Mouse (Mus musculus) lung, embryonic 15.5 days (tissue): ENCODE data around the gene Rhot1. TPM values are rescaled to one million over a fixed set of nuclear protein-coding genes. Genes with fewer than 3 reads are reported as not detected.
"Not testable (repeated sequence)": the region's sequence is repeated elsewhere in the genome, so short reads cannot be mapped to it uniquely, and the experiment has no call there.

Experiments
- ATAC-seq: fragments of 200-750 bp; cut with Nextera tagmentation; 2 replicates; pipeline ENCODE4 v1.8.0; 2017; ENCODE audit warnings: moderate number of reproducible peaks, borderline replicate concordance; ENCODE audit not compliant: low FRiP score, low TSS enrichment; ENCODE audit errors: extremely low read depth
- H3K27ac ChIP-seq: fragments of 300-500 bp; sonication (generic); 2 replicates; pipeline ENCODE4 v1.5.1; 2015; ENCODE audit warnings: moderate library complexity, mild to moderate bottlenecking, inconsistent platforms
- H3K27me3 ChIP-seq: fragments of 300-500 bp; sonication (generic); 2 replicates; pipeline ENCODE4 v1.6.1; 2015; ENCODE audit warnings: inconsistent platforms
- H3K36me3 ChIP-seq: fragments of 300-500 bp; sonication (generic); 2 replicates; pipeline ENCODE4 v1.6.1; 2015; ENCODE audit warnings: inconsistent platforms
- H3K4me1 ChIP-seq: fragments of 300-500 bp; sonication (generic); 2 replicates; pipeline ENCODE4 v1.6.1; 2015; ENCODE audit warnings: inconsistent platforms
- H3K4me2 ChIP-seq: fragments of 300-500 bp; sonication (generic); 2 replicates; pipeline ENCODE4 v1.6.1; 2015; ENCODE audit warnings: inconsistent platforms, mild to moderate bottlenecking, moderate library complexity
- H3K4me3 ChIP-seq: fragments of 300-500 bp; sonication (generic); 2 replicates; pipeline ENCODE4 v1.5.1; 2015; ENCODE audit warnings: mild to moderate bottlenecking, inconsistent platforms
- H3K9ac ChIP-seq: fragments of 300-500 bp; sonication (generic); 2 replicates; pipeline ENCODE4 v1.6.1; 2015; ENCODE audit warnings: inconsistent platforms
- H3K9me3 ChIP-seq: fragments of 300-500 bp; sonication (generic); 2 replicates; pipeline ENCODE4 v1.6.1; 2016; ENCODE audit warnings: inconsistent platforms
- WGBS: fragments of 180-500 bp; shearing (Covaris S2); methylation state at CpG from one replicate; pipeline ENCODE4 v1.1.7; 2015; 5-methylcytosine and 5-hydroxymethylcytosine counted together
- polyA plus RNA-seq: library from polyadenylated mRNA; unstranded; fragments of >200 nt; fragmentation: Nextera tagmentation; extraction: Ambion mirVana; gene quantifications from 2 replicates; pipeline ENCODE4 v1.2.1, GENCODE M21; 2015

Gene Rhot1
- polyA plus RNA-seq, 1 experiment from 2014 or later, result 51.6 TPM

DNA sequence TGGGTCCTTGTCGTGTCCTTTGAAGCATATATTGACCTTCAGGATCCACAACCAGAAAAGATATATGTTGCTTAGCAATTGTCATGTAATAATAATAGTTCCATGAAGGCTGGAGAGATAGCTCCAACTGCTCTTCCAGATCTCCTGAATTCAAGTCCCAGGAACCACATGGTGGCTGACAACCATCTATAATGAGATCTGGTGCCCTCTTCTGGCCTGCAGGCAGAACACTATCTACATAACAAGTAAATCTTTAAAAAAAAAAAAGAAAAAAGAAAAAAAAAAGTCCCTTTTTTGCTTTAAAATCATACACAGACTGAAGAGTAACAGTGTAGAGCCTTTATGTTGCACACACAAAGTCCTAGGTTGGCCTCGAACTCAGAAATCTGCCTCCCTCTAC is 9.0 kb upstream of the Rhot1 start:
- ATAC-seq, result no peak
- H3K4me3 ChIP-seq, result no peak overlapping the region
- WGBS, result 98% methylated on average over 2 of the region's 2 CpGs
- H3K27ac ChIP-seq, result no peak overlapping the region
- H3K9ac ChIP-seq, result no peak overlapping the region
- no peaks in the 10 kb centered on the region for H3K4me1 ChIP-seq
- H3K36me3 ChIP-seq, result peaks cover 2% of the 10 kb centered on the region; the same call in 1 of the 2 replicates
- H3K4me2 ChIP-seq, result no peak overlapping the region
- no peaks in the 10 kb centered on the region for H3K27me3 ChIP-seq
- no peaks in the 10 kb centered on the region for H3K9me3 ChIP-seq

DNA sequence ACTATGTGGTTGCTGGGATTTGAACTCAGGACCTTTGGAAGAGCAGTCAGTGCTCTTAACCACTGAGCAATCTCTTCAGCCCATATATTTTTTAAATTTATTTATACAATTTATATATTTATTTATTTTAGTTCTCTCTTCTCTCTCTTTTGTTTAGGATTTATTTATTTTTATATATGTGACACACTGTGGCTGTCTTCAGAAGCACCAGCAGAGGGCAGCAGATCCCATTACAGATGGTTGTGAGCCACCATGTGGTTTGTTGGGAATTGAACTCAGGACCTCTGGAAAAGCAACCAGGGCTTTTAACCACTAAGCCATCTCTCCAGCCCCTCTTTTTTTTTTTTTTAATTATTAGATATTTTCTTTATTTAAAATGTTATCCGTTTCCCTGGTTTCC is 8.5 kb upstream of the Rhot1 start:
- no peaks in the 10 kb centered on the region for H3K27me3 ChIP-seq
- no peak overlapping the region for H3K4me3 ChIP-seq
- no peaks in the 10 kb centered on the region for H3K36me3 ChIP-seq
- no peaks in the 10 kb centered on the region for H3K4me1 ChIP-seq
- no peak for ATAC-seq
- no peak overlapping the region for H3K9ac ChIP-seq
- H3K4me2 ChIP-seq, result no peak overlapping the region
- no peaks in the 10 kb centered on the region for H3K9me3 ChIP-seq
- WGBS, result 67% methylated on average over 1 of the region's 1 CpGs
- no peak overlapping the region for H3K27ac ChIP-seq

DNA sequence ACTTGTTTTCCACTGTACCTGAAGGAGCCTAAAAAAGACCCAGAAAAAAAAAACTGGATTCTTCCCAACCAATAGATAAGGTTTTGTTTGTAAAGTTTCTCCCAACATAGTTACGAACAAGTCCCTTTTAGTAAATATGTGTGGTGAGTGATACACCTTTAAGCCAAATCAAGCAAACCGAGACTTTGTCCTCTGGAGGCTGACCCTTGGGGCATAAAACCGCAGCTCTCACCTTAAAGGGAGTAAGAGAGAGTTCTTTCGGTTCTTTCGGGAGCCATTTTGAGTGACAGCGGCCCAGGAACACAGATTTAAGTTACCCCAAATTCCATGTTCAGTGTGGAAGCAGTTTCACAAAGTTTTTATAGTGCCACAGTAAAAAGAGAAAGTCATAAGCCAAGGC is 6.5 kb upstream of the Rhot1 start:
- WGBS, result 71% methylated on average over 6 of the region's 6 CpGs
- ATAC-seq, result no peak

DNA sequence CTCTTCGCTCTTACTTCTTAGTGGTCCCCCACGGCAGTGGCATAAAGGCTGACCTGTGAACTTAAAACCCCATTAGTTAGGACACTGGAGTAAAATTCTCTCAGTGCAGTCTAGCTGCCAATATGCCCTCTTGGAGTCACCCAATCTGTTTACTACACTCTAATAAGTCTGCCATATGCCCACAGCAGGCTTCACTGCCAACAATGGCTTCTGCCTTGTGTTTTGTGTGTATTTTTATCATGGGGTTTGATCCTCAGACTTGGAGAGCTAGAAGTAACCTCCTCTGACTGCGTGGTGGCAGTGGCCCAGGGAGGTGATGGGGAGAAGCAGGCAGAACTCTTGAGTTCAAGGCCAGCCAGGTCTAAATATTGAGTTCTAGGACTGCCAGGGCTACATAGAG is 4.8 kb upstream of the Rhot1 start:
- no peaks in the 10 kb centered on the region for H3K36me3 ChIP-seq
- H3K27ac ChIP-seq, result no peak overlapping the region
- 71% methylated on average over 3 of the region's 3 CpGs for WGBS
- ATAC-seq, result no peak
- no peak overlapping the region for H3K9ac ChIP-seq
- H3K4me1 ChIP-seq, result no peaks in the 10 kb centered on the region
- H3K9me3 ChIP-seq, result no peaks in the 10 kb centered on the region
- H3K4me2 ChIP-seq, result no peak overlapping the region
- H3K27me3 ChIP-seq, result no peaks in the 10 kb centered on the region
- no peak overlapping the region for H3K4me3 ChIP-seq

More for the DNA sequence above, 6.5 kb upstream of the Rhot1 start:
- Histone ChIP-seq H3K4me2 (no peak overlapping the region), H3K27me3 (no peaks in the 10 kb centered on the region), H3K4me1 (no peaks in the 10 kb centered on the region), H3K9ac (no peak overlapping the region), H3K27ac (no peak overlapping the region), H3K4me3 (no peak overlapping the region), H3K9me3 (no peaks in the 10 kb centered on the region), H3K36me3 (no peaks in the 10 kb centered on the region)

DNA sequence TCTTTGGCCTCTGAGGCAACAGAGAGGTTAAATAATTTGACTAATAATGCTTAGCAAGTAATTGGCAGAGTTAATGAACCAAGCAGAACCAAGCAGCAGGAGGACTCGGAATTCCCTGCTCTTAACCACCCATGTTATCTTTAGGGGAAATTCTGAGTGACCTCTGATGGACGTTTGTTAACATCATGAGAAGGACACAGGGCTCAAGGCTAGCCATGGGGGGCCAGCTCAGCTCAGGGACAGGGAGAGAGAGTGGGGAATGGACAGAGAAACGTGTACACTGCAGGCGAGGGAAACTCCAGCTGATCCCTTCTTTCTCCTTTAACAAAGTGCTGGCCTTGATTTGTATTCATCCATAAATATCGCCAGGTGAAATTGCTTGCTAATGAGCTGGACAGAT is 3.9 kb upstream of the Rhot1 start:
- 61% methylated on average over 5 of the region's 5 CpGs for WGBS
- H3K27me3 ChIP-seq, result no peaks in the 10 kb centered on the region
- H3K9me3 ChIP-seq, result no peaks in the 10 kb centered on the region
- no peak for ATAC-seq
- H3K4me2 ChIP-seq, result no peak overlapping the region
- H3K4me3 ChIP-seq, result no peak overlapping the region
- H3K4me1 ChIP-seq, result peaks cover under 1% of the 10 kb centered on the region; the same call in 1 of the 2 replicates
- no peak overlapping the region for H3K9ac ChIP-seq
- no peak overlapping the region for H3K27ac ChIP-seq
- H3K36me3 ChIP-seq, result no peaks in the 10 kb centered on the region

DNA sequence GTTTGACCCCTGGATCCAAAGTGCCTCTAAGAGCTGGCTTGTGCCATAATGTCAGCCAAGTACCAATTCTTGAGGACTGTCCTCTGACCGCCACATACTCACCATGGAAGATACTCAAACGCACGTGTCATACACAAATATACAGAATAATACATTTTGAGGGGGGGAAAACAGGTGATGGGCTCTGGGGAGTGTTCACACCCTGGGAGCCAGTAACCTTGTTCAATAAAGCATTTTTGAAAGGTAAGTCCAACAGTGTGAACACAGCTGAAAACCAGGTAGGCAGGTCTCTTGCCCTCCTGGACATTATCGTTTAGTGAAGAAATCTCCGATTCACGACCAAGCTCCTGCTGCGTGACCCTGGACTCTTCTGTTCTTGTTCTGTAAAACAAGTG is 357 bp upstream of the Rhot1 start:
- Histone ChIP-seq H3K27ac (no peak overlapping the region), H3K4me1 (peaks cover 9% of the 10 kb centered on the region), H3K9me3 (no peaks in the 10 kb centered on the region), H3K27me3 (no peaks in the 10 kb centered on the region), H3K9ac (no peak overlapping the region), H3K36me3 (0 out of 2 replicates have a peak, but pooled peaks cover 3% of the 10 kb centered on the region), H3K4me2 (no peak overlapping the region), H3K4me3 (no peak overlapping the region)
- no peak for ATAC-seq
- 32% methylated on average over 7 of the region's 7 CpGs for WGBS

DNA sequence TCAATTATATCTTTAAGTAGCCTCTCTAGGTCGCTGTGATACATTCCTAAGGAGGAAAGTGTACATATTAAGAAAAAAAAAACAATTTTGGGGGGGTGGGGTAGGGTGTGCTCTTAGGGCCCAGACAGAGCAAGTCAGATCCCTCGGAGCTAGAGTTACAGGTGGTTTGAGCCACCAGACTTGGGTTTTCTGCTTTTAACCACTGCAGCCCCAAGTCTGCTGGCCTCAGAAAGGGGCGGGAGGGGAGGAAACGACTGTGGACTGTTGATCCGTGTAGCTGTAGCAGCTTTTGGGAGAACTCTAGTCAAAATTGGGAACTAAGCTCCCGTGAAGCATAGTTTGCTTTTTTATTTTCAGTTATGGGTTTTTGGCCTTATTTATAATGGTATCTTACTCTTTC is 1.5 kb downstream of the Rhot1 start:
- H3K9ac ChIP-seq, result peak overlapping the region; percentile 95
- ATAC-seq, result no peak
- peak overlapping the region; percentile 89 for H3K4me3 ChIP-seq
- H3K9me3 ChIP-seq, result no peaks in the 10 kb centered on the region
- H3K4me2 ChIP-seq, result peak overlapping the region; percentile 65
- H3K27ac ChIP-seq, result no peak overlapping the region
- H3K27me3 ChIP-seq, result no peaks in the 10 kb centered on the region
- 33% methylated on average over 6 of the region's 6 CpGs for WGBS
- H3K4me1 ChIP-seq, result peaks cover 9% of the 10 kb centered on the region
- H3K36me3 ChIP-seq, result peaks cover 13% of the 10 kb centered on the region; the same call in 1 of the 2 replicates

DNA sequence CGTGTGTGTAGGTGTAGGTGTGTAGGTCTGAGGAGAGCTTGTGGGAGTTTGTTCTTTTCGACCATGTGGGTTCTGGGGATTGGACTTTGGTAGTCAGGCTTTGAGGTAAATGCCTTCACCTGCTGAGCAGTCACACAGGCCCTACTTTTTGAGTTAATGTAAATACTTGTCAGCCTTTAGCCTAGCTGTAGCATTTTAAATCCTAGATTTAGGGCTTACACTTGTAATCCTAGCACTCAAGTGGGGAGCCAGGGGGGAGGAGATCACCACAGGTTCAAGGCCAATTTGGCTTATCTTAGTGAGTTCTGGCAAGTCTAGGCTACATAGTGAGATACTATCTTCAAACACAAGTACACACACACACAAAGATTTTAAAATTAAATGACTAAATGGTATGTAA is 3.5 kb downstream of the Rhot1 start:
- Histone ChIP-seq H3K4me1 (peaks cover 9% of the 10 kb centered on the region), H3K4me2 (no peak overlapping the region), H3K9ac (no peak overlapping the region), H3K27me3 (no peaks in the 10 kb centered on the region), H3K36me3 (peaks cover 13% of the 10 kb centered on the region; the same call in 1 of the 2 replicates), H3K27ac (no peak overlapping the region), H3K4me3 (no peak overlapping the region), H3K9me3 (no peaks in the 10 kb centered on the region)
- no peak for ATAC-seq
- 88% methylated on average over 2 of the region's 2 CpGs for WGBS

DNA sequence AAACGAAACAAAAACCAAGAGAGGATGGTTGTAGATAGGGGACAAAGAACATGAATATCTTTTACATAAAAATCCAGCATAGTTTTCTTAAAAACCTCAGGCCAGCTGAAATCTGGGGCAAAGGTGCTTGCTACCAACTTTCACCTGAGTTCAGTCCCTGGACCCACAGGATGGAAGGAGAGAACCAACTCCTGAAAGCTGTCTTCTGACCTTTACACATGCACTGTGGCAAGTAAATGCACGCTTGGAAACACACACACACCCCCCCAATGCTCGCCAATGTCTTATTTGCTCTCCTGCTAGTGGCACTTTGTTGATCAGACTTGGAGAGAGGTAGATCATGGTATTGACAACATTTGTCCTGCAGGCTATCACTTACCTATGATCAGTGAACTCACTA is 6.5 kb downstream of the Rhot1 start:
- ATAC-seq, result no peak
- H3K9me3 ChIP-seq, result no peaks in the 10 kb centered on the region
- H3K4me3 ChIP-seq, result no peak overlapping the region
- no peak overlapping the region for H3K9ac ChIP-seq
- no peak overlapping the region for H3K27ac ChIP-seq
- no peak overlapping the region for H3K4me2 ChIP-seq
- WGBS, result 87% methylated on average over 3 of the region's 3 CpGs
- H3K4me1 ChIP-seq, result peaks cover 5% of the 10 kb centered on the region
- no peaks in the 10 kb centered on the region for H3K27me3 ChIP-seq
- peaks cover 13% of the 10 kb centered on the region; the same call in 1 of the 2 replicates for H3K36me3 ChIP-seq

DNA sequence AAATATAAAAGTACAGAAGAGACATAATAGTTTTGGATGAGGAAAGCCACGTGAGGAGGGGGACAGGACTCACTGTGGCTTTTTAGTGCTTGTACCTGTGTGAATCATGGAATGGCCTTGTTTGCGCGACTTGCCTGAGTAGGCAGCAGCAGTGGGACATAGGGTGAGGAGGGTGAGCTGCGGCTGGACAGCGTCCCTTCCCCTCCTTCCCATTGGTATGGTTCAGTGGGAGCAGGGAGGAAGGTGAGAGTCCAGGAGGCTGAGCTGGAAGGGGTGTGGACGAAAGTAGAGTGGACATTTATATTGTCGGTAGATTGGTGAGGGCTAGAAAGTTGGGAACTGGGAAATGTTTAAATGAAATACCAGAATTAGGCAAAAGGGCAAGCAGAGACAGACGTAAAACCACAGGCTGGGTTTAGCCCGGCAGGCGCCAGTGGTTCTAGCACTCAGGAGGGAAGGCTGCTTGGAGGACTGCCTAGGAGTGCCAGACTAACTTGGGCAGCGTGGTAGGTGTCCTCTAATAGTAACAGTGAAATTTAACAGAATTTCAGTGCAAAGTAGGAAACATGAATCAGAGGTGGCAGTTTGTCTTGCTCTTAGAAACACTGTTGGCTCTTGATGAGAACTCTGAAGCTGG is 10.0 kb downstream of the Rhot1 start:
- Histone ChIP-seq H3K27ac (no peak overlapping the region), H3K9me3 (no peaks in the 10 kb centered on the region), H3K4me2 (no peak overlapping the region), H3K36me3 (peaks cover 24% of the 10 kb centered on the region), H3K4me3 (no peak overlapping the region), H3K9ac (no peak overlapping the region), H3K27me3 (no peaks in the 10 kb centered on the region), H3K4me1 (no peaks in the 10 kb centered on the region)
- WGBS, result 82% methylated on average over 11 of the region's 11 CpGs
- no peak for ATAC-seq

DNA sequence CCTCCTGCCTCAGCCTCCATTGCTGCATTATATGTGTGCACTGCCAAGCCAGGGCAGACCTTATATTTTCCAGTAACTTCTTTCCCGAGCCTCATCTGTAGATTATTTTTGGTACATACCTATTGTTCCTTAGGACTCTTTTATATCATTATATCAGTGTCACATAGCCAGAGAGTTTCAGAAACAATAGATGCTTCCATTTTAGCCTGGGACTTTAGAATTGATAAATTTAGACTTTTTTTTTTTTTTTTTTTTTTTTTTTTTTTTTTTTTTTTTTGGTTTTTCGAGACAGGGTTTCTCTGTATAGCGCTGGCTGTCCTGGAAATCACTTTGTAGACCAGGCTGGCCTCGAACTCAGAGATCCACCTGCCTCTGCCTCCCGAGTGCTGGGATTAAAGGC is 21.2 kb downstream of the Rhot1 start:
- peaks cover 44% of the 10 kb centered on the region for H3K36me3 ChIP-seq
- H3K27ac ChIP-seq, ATAC-seq, H3K27me3 ChIP-seq, H3K4me2 ChIP-seq, H3K4me1 ChIP-seq, H3K9me3 ChIP-seq, H3K4me3 ChIP-seq, H3K9ac ChIP-seq: not testable (repeated sequence)
- WGBS, result 98% methylated on average over 3 of the region's 5 CpGs

DNA sequence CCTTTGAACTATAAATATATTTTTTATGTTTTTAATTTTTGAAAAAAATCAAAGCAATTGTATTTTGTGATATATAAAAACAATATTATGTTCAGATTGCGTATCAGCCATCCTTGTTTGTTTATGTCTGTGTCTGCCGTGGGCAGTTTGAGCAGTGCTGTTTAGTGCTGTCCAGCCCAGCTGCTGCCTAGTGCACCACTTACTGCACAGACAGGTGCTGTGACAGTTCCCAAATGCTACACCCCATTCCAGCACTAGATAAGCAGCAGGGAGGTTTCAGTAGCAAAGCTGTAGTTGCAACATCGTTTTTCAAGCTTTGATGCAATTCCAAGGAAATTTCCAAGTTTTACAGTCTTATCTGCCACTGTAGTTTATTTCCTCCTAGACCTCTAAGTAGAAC is 28.5 kb downstream of the Rhot1 start:
- 51% methylated on average over 3 of the region's 3 CpGs for WGBS
- Histone ChIP-seq H3K4me3 (no peak overlapping the region), H3K36me3 (peaks cover 29% of the 10 kb centered on the region), H3K4me1 (no peaks in the 10 kb centered on the region), H3K9me3 (no peaks in the 10 kb centered on the region), H3K27me3 (no peaks in the 10 kb centered on the region), H3K9ac (no peak overlapping the region), H3K4me2 (no peak overlapping the region), H3K27ac (no peak overlapping the region)
- no peak for ATAC-seq

DNA sequence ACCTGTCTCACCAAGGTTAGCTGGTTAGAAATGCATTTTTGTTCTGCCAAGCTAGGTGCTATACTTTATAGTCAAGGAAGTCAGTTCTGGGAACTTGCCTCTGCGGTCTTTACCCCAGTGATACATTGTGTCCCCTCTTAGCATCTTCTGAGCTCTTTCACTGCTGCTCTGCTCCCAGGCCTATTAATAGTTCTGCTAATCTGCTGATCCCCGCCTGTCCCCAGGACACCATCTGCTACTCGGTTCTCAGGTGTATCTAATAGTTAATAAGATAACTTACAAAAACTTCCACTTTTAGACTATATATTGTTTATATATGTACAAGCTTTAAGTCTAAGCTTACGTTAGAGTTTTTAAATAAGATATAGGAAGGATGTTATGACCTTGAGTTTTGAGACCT is 29.5 kb downstream of the Rhot1 start:
- no peak overlapping the region for H3K27ac ChIP-seq
- WGBS, result 88% methylated on average over 4 of the region's 4 CpGs
- no peak overlapping the region for H3K4me3 ChIP-seq
- H3K9me3 ChIP-seq, result no peaks in the 10 kb centered on the region
- no peak overlapping the region for H3K9ac ChIP-seq
- no peak overlapping the region for H3K4me2 ChIP-seq
- peaks cover 36% of the 10 kb centered on the region for H3K36me3 ChIP-seq
- no peaks in the 10 kb centered on the region for H3K4me1 ChIP-seq
- no peaks in the 10 kb centered on the region for H3K27me3 ChIP-seq
- no peak for ATAC-seq
